Mouse (Mus musculus) testis, adult 2 months (tissue): ENCODE measurements at regions not wholly inside any gene's neighbourhood (a gene's known extent, or its start where the extent isn't known, plus 50 kb on each side); places are given as distances from the start of the nearest gene placed in this dataset.

Experiments
- CTCF ChIP-seq: fragments of 200-500 bp; IDR thresholded peaks from 2 replicates; pipeline ENCODE4 v1.5.1; 2012; ENCODE audit warnings: low read depth, mild to moderate bottlenecking, inconsistent platforms, low read length, moderate library complexity; ENCODE audit not compliant: control insufficient read depth, insufficient read depth, insufficient replicate concordance
- POLR2A ChIP-seq: fragments of 200-500 bp; IDR thresholded peaks from 2 replicates; pipeline ENCODE4 v1.6.1; 2012; ENCODE audit warnings: low read depth, mild to moderate bottlenecking, inconsistent platforms, low read length, moderate library complexity; ENCODE audit not compliant: control insufficient read depth

DNA sequence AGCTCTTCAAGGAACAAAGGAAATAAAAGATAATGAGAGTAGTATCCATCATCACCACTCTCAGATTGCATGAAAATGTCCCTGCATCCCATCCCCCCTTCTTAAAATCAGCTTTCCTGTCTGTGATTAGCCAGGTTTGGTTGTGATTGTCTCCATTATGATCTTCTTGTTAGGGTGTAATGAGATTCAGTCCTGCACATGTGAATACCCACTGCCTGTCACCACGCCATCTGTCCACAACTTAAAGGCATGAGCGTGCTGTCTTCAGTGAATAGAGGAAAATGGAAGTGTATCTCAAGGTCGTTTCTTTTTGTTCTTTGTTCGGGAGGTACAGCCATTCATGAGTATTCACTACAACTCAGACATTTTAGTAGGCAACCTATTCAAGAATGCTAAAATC is 341.0 kb upstream of the Sphkap start:
- no peak for TF ChIP-seq CTCF
- no peak for TF ChIP-seq POLR2A
